Mouse (Mus musculus): ENCODE data around the gene Med21.

Gene Med21

GRCm38 (mm10) chr6:146640068-146640965 is 2.0 kb upstream of the Med21 start:
- DNase-seq (ENCODE audit: low spot score in 2 of 2): no peak

- no peak for DNase-seq (ENCODE audit: low spot score in 2 of 2)
Measured at GRCm38 (mm10) chr6:146640991-146641390, 1.4 kb upstream of the Med21 start.

- no peak for DNase-seq (ENCODE audit: low spot score in 2 of 2)
Measured at GRCm38 (mm10) chr6:146641621-146642210, 631 bp upstream of the Med21 start.

GRCm38 (mm10) chr6:146643184-146643570 is 830 bp downstream of the Med21 start:
- no peak for DNase-seq (ENCODE audit: low spot score in 2 of 2)

GRCm38 (mm10) chr6:146650013-146650412 is 7.7 kb downstream of the Med21 start:
- DNase-seq (ENCODE audit: low spot score in 2 of 2): no peak

GRCm38 (mm10) chr6:146651431-146651830 is 9.1 kb downstream of the Med21 start:
- DNase-seq (ENCODE audit: low spot score in 2 of 2): no peak

GRCm38 (mm10) chr6:146653197-146653596 is 10.8 kb downstream of the Med21 start:
- DNase-seq (ENCODE audit: low spot score in 2 of 2): no peak

- no peak for DNase-seq (ENCODE audit: low spot score in 2 of 2)
Measured at GRCm38 (mm10) chr6:146660591-146660990, 18.2 kb downstream of the Med21 start.

GRCm38 (mm10) chr6:146661655-146662054 is 19.3 kb downstream of the Med21 start:
- no peak for DNase-seq (ENCODE audit: low spot score in 2 of 2)

- DNase-seq (ENCODE audit: low spot score in 2 of 2): no peak
Measured at GRCm38 (mm10) chr6:146662679-146663078, 20.3 kb downstream of the Med21 start.

GRCm38 (mm10) chr6:146664116-146664515 is 21.8 kb downstream of the Med21 start:
- no peak for DNase-seq (ENCODE audit: low spot score in 2 of 2)

- DNase-seq (ENCODE audit: low spot score in 2 of 2): no peak
Measured at GRCm38 (mm10) chr6:146664917-146665316, 22.6 kb downstream of the Med21 start.

GRCm38 (mm10) chr6:146665408-146665807 is 23.1 kb downstream of the Med21 start:
- DNase-seq (ENCODE audit: low spot score in 2 of 2): no peak

- DNase-seq (ENCODE audit: low spot score in 2 of 2): no peak
Measured at GRCm38 (mm10) chr6:146666811-146667210, 24.5 kb downstream of the Med21 start.

- DNase-seq (ENCODE audit: low spot score in 2 of 2): no peak
Measured at GRCm38 (mm10) chr6:146668606-146669005, 26.3 kb downstream of the Med21 start.

- DNase-seq (ENCODE audit: low spot score in 2 of 2): no peak
Measured at GRCm38 (mm10) chr6:146670956-146671855, 28.9 kb downstream of the Med21 start.

GRCm38 (mm10) chr6:146672106-146672505 is 29.8 kb downstream of the Med21 start:
- DNase-seq (ENCODE audit: low spot score in 2 of 2): no peak

- DNase-seq (ENCODE audit: low spot score in 2 of 2): no peak
Measured at GRCm38 (mm10) chr6:146673696-146674095, 31.3 kb downstream of the Med21 start.

- DNase-seq (ENCODE audit: low spot score in 2 of 2): no peak
Measured at GRCm38 (mm10) chr6:146674420-146674819, 32.1 kb downstream of the Med21 start.

GRCm38 (mm10) chr6:146674881-146675536 is 32.7 kb downstream of the Med21 start:
- DNase-seq (ENCODE audit: low spot score in 2 of 2): no peak

GRCm38 (mm10) chr6:146676904-146677303 is 34.6 kb downstream of the Med21 start:
- no peak for DNase-seq (ENCODE audit: low spot score in 2 of 2)

All from right cerebral cortex, postnatal 36 days (tissue).